Mouse (Mus musculus) heart, adult 2 months (tissue): ENCODE measurements around the gene Plcl1. TPM values are rescaled to one million over a fixed set of nuclear protein-coding genes. Genes with fewer than 3 reads are reported as not detected.
A peak's percentile ranks its signal among the peaks of the same experiment; 100 is the strongest.

Experiments used
- DNase-seq, 2 experiments: peaks; one replicate each; pipeline ENCODE4 v3.0.0; 2021
- H3K27ac ChIP-seq: fragments of 200-600 bp; 2 replicates; pipeline ENCODE4 v1.8.1; 2022
- H3K27me3 ChIP-seq: fragments of 200-500 bp; 2 replicates; pipeline ENCODE4 v1.6.1; 2012; ENCODE audit warnings: mild to moderate bottlenecking, low read length, inconsistent platforms, mixed read lengths; ENCODE audit not compliant: control insufficient read depth, insufficient read depth
- H3K36me3 ChIP-seq: fragments of 200-500 bp; 2 replicates; pipeline ENCODE4 v1.6.1; 2012; ENCODE audit warnings: low read length, inconsistent platforms; ENCODE audit not compliant: control insufficient read depth, insufficient read depth
- H3K4me1 ChIP-seq: fragments of 200-500 bp; 2 replicates; pipeline ENCODE4 v1.6.1; 2011; ENCODE audit warnings: low read length; ENCODE audit not compliant: control insufficient read depth, insufficient read depth
- H3K4me3 ChIP-seq: fragments of 200-600 bp; 2 replicates; pipeline ENCODE4 v1.8.1; 2022
- H3K79me2 ChIP-seq: fragments of 200-500 bp; replicated peaks from 2 replicates; pipeline ENCODE4 v1.6.1; 2012; ENCODE audit warnings: mild to moderate bottlenecking, inconsistent platforms, low read length, moderate library complexity, mixed read lengths; ENCODE audit not compliant: control insufficient read depth, insufficient read depth
- H3K9ac ChIP-seq: fragments of 200-500 bp; 2 replicates; pipeline ENCODE4 v1.6.1; 2012; ENCODE audit warnings: low read depth, mild to moderate bottlenecking, control low read depth, inconsistent platforms, low read length, mixed read lengths
- CTCF ChIP-seq: fragments of 200-600 bp; IDR thresholded peaks from 2 replicates; pipeline ENCODE4 v1.8.1; 2022; ENCODE audit warnings: antibody characterized with exemption, mild to moderate bottlenecking, moderate library complexity
- EP300 ChIP-seq: fragments of 200-500 bp; IDR thresholded peaks from 2 replicates; pipeline ENCODE4 v1.6.1; 2011; ENCODE audit warnings: low read depth, low read length, control low read depth; ENCODE audit not compliant: insufficient read depth
- POLR2A ChIP-seq: fragments of 200-500 bp; IDR thresholded peaks from 2 replicates; pipeline ENCODE4 v1.6.1; 2011; ENCODE audit warnings: mild to moderate bottlenecking, low read depth, low read length, control low read depth; ENCODE audit not compliant: insufficient read depth
- WGBS: fragments of 180-500 bp; shearing (Covaris S2); methylation state at CpG from one replicate; pipeline ENCODE4 v1.1.7; 2018; 5-methylcytosine and 5-hydroxymethylcytosine counted together
- intact Hi-C: fragments of 180-260 bp; cut with DNase I; formaldehyde crosslinking; loops from one replicate; pipeline ENCODE4 v1.15.1; 2025
- polyA plus RNA-seq: library from polyadenylated mRNA; depleted of rRNA; stranded (reverse); fragments of >200 nt; gene quantifications from 2 replicates; pipeline ENCODE4 v1.2.3, GENCODE M21; 2012
- total RNA-seq, 2 experiments: library from RNA; stranded (reverse); gene quantifications; 2 replicates each; pipeline ENCODE4 v1.2.3; 2021

Plcl1 gene
- total and polyA plus RNA-seq, 3 experiments: 0.86 to 3.1 (median 3.0) TPM

- Histone ChIP-seq H3K27me3 (no peaks in the 10 kb centered on the region), H3K9ac (no peak overlapping the region), H3K36me3 (no peaks in the 10 kb centered on the region; the same call in 1 of the 2 replicates), H3K79me2 (no peaks in the 10 kb centered on the region), H3K27ac (no peak overlapping the region; the same call in 1 of the 2 replicates), H3K4me3 (no peak overlapping the region), H3K4me1 (peaks cover 2% of the 10 kb centered on the region)
- intact Hi-C loops: no loop called here
- TF ChIP-seq POLR2A: no peak
- DNase-seq: peak; percentile 27 to 34
- 26% methylated on average over 7 of the region's 7 CpGs for whole genome bisulfite sequencing
These were observed 123.0 kb downstream of the Plcl1 start for GRCm38 (mm10) chr1:55528547-55529304.

GRCm38 (mm10) chr1:55533823-55534222, 128.1 kb downstream of the Plcl1 start:
- TF ChIP-seq POLR2A (no peak), CTCF (no peak), EP300 (no peak)
- H3K79me2 ChIP-seq: no peaks in the 10 kb centered on the region
- 55% methylated on average over 1 of the region's 1 CpGs for WGBS
- H3K4me1 ChIP-seq: peaks cover under 1% of the 10 kb centered on the region
- no peak overlapping the region for H3K9ac ChIP-seq
- no peak for DNase-seq
- no peak overlapping the region for H3K27ac ChIP-seq
- H3K36me3 ChIP-seq: no peaks in the 10 kb centered on the region
- no peaks in the 10 kb centered on the region for H3K27me3 ChIP-seq
- no peak overlapping the region for H3K4me3 ChIP-seq
- intact Hi-C loops: no loop called here

DNA sequence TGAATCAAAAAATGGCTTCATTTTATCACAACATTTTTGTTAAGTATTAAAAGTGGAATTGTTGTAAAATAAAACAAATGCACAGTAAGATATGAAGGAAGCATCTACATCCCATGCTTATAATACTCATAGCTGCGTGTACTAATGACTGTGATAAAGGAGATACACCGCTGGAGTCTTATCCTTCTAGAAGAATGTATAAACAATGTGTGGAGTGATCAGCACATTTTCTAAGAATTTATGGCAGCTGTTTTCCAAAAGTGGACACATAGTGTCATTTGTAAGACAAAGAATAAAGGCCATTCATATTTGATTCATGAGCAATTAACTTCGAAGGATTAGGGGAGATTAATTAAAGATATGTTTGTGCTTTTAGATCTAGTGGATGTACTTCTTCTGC, 148.7 kb downstream of the Plcl1 start:
- H3K9ac ChIP-seq: no peak overlapping the region
- intact Hi-C loops: no loop called here
- no peaks in the 10 kb centered on the region for H3K79me2 ChIP-seq
- H3K27me3 ChIP-seq: no peaks in the 10 kb centered on the region
- H3K27ac ChIP-seq: no peak overlapping the region
- no peak for DNase-seq
- TF ChIP-seq EP300 (no peak), POLR2A (no peak), CTCF (no peak)
- H3K36me3 ChIP-seq: no peaks in the 10 kb centered on the region
- 77% methylated on average over 3 of the region's 3 CpGs for WGBS
- H3K4me3 ChIP-seq: no peak overlapping the region
- peaks cover 1% of the 10 kb centered on the region; the same call in 1 of the 2 replicates for H3K4me1 ChIP-seq

- H3K9ac ChIP-seq: no peak overlapping the region
- no peak overlapping the region for H3K4me3 ChIP-seq
- H3K4me1 ChIP-seq: peaks cover 1% of the 10 kb centered on the region; the same call in 1 of the 2 replicates
- no peaks in the 10 kb centered on the region for H3K27me3 ChIP-seq
- no peaks in the 10 kb centered on the region for H3K36me3 ChIP-seq
- no peak overlapping the region for H3K27ac ChIP-seq
- DNase-seq: peak in 1 of 2 experiments; percentile 6
- 68% methylated on average over 7 of the region's 7 CpGs for WGBS
- H3K79me2 ChIP-seq: no peaks in the 10 kb centered on the region
- TF ChIP-seq POLR2A (no peak), EP300 (no peak)
- intact Hi-C loops: no loop called here
These were observed 152.2 kb downstream of the Plcl1 start for GRCm38 (mm10) chr1:55557960-55558359.

DNA sequence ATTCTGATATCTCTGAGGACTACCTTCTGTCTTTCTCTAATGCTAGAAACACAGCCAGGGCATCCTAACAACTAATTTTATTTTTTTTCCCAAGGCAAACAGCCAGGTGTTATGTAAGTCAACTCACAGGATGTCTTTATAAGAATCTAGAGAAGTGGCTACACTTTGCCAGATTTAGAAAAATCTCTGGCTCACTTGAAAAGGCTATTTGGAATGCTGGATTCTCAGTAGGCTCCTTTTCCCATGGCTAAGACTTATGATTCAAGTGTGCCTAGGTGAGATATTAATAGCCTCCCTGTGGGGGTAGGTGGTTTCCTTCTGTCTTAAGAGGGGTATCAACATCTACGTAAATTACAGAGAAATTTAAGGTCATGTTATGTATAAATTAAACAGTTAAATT, 152.7 kb downstream of the Plcl1 start:
- TF ChIP-seq CTCF (no peak), POLR2A (no peak), EP300 (no peak)
- Histone ChIP-seq H3K27ac (no peak overlapping the region), H3K36me3 (no peaks in the 10 kb centered on the region), H3K79me2 (no peaks in the 10 kb centered on the region), H3K4me3 (no peak overlapping the region), H3K27me3 (no peaks in the 10 kb centered on the region), H3K9ac (no peak overlapping the region), H3K4me1 (peaks cover 1% of the 10 kb centered on the region; the same call in 1 of the 2 replicates)
- DNase-seq: no peak
- WGBS: 83% methylated on average over 1 of the region's 1 CpGs
- intact Hi-C loops: no loop called here

DNA sequence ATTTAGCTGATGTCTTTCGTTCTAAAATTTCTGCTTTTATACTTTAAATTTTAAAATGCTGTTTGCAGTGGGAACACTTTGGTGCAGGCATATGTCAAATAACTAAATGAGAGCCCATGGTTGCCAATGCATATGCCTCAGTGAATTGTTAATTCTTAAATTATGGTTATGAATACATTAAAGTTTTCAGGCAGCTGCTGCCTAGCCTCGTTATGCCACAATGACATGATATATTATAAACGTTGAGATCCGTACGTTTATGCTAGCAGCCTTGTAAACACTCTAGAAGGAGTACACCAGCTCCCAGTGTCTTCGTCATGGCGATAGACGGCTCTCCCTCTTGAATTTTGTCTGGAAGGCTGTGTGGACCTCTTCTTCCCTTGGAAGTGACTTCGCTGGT, 154.3 kb downstream of the Plcl1 start:
- Histone ChIP-seq H3K4me1 (peaks cover 1% of the 10 kb centered on the region; the same call in 1 of the 2 replicates), H3K27ac (no peak overlapping the region), H3K4me3 (no peak overlapping the region), H3K79me2 (no peaks in the 10 kb centered on the region), H3K27me3 (no peaks in the 10 kb centered on the region), H3K9ac (no peak overlapping the region), H3K36me3 (no peaks in the 10 kb centered on the region)
- intact Hi-C loops: no loop called here
- DNase-seq: no peak
- 92% methylated on average over 9 of the region's 9 CpGs for WGBS
- TF ChIP-seq EP300 (no peak), CTCF (no peak), POLR2A (no peak)
